ENCODE assay signal across 12 mouse cellular contexts in genomic region chr13:98804480-98804879, GRCm38 (mm10).
"Had no signal": no experiment of that assay in that cellular context is flagged by ENCODE, and none has a peak within 500 bp of the region (broad histone marks: within the 10 kb centered on the region; RNA-seq: fewer than 3 reads in every experiment).

No protein-coding gene starts in this region.

- H3K4me2 ChIP-seq: lung, embryonic 14.5 days; neural tube, embryonic 12.5 days had no signal

- H3K4me1 ChIP-seq: limb, embryonic 10.5 days; neural tube, embryonic 12.5 days had no signal

- H3K27ac ChIP-seq: hindbrain, postnatal 0 days; left cerebral cortex, adult 2 months; limb, embryonic 10.5 days; neural tube, embryonic 12.5 days had no signal

- ATAC-seq: hindbrain, postnatal 0 days had no signal

- H3K27me3 ChIP-seq: neural tube, embryonic 12.5 days had no signal

- H3K4me3 ChIP-seq: left cerebral cortex, adult 2 months; limb, embryonic 10.5 days; neural tube, embryonic 12.5 days had no signal

- H3K9ac ChIP-seq: lung, embryonic 14.5 days; neural tube, embryonic 12.5 days had no signal

- H3K9me3 ChIP-seq: limb, embryonic 10.5 days; neural tube, embryonic 12.5 days had no signal

- DNase-seq: kidney, adult 18-20 months; kidney, postnatal 14 days; lung, embryonic 14.5 days; lung, postnatal 10 days; lung, postnatal 4 days; midbrain, embryonic 14.5 days; thymus, adult 18-20 months; thymus, postnatal 14 days had no signal
